Mouse (Mus musculus) limb, embryonic 10.5 days (tissue): ENCODE results near the gene Shc2. TPM values are rescaled to one million over a fixed set of nuclear protein-coding genes. Genes with fewer than 3 reads are reported as not detected.

Experiments used
- DNase-seq: peaks from one replicate; pipeline ENCODE4 v3.0.0-alpha.2; 2017; ENCODE audit warnings: low spot score
- H3K27ac ChIP-seq: fragments of 300-500 bp; sonication (generic); 2 replicates; pipeline ENCODE4 v1.5.1; 2016; ENCODE audit warnings: mild to moderate bottlenecking
- H3K27me3 ChIP-seq: fragments of 300-500 bp; sonication (generic); 2 replicates; pipeline ENCODE4 v1.6.1; 2016; ENCODE audit warnings: low read depth, mild to moderate bottlenecking; ENCODE audit not compliant: poor library complexity, severe bottlenecking
- H3K36me3 ChIP-seq: fragments of 300-500 bp; sonication (generic); 2 replicates; pipeline ENCODE4 v1.6.1; 2016; ENCODE audit warnings: mild to moderate bottlenecking, moderate library complexity
- H3K4me1 ChIP-seq: fragments of 300-500 bp; sonication (generic); 2 replicates; pipeline ENCODE4 v1.6.1; 2016
- H3K4me3 ChIP-seq: fragments of 300-500 bp; sonication (generic); 2 replicates; pipeline ENCODE4 v1.5.1; 2016; ENCODE audit warnings: mild to moderate bottlenecking, moderate library complexity
- H3K9me3 ChIP-seq: fragments of 300-500 bp; sonication (generic); replicated peaks from 2 replicates; pipeline ENCODE4 v1.6.1; 2016; ENCODE audit warnings: mild to moderate bottlenecking
- WGBS: fragments of 180-500 bp; shearing (Covaris S2); methylation state at CpG from one replicate; pipeline ENCODE4 v1.1.7; 2016; 5-methylcytosine and 5-hydroxymethylcytosine counted together
- polyA plus RNA-seq: library from polyadenylated mRNA; unstranded; fragments of >200 nt; fragmentation: Nextera tagmentation; extraction: Ambion mirVana; gene quantifications from 2 replicates; pipeline ENCODE4 v1.2.1, GENCODE M21; 2016

Gene Shc2
- polyA plus RNA-seq, 1 experiment from 2014 or later, result 7.8 TPM

DNA sequence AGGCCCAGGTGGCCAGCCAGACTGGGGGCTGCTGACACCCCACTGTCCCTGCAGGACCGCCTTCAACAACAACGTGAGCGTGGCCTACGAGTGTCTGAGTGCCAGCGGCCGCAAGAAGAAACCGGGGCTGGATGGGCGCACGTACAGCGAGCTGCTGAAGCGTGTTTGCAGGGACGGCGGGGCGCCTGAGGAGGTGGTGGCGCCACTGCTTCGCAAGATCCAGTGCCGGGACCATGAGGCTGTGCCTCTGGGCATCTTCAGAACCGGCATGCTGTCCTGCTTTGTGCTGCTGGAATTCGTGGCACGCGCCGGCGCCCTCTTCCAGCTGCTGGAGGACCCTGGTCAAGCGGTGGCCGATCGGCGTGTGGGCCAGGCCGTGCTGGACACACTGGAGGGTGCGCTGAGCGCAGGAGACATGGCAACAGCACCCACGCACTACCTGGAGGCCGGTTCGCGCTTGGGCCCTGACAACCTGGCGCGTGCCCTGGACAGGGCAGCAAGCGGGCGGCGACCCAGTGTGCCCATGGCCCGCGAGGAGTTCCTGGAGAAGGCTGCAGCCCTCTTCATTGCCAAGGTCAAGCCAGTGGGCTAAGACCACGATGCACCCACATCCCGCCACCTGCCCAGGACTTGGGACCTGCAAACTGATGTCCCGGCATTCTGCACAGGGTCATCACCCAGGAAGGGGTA, 37.8 kb upstream of the Shc2 start:
- DNase-seq, result no peak
- 52% methylated on average over 44 of the region's 44 CpGs for WGBS
- Histone ChIP-seq H3K4me3 (no peak overlapping the region), H3K36me3 (peaks cover 43% of the 10 kb centered on the region), H3K4me1 (peaks cover 22% of the 10 kb centered on the region), H3K9me3 (no peaks in the 10 kb centered on the region), H3K27ac (no peak overlapping the region), H3K27me3 (no peaks in the 10 kb centered on the region)

DNA sequence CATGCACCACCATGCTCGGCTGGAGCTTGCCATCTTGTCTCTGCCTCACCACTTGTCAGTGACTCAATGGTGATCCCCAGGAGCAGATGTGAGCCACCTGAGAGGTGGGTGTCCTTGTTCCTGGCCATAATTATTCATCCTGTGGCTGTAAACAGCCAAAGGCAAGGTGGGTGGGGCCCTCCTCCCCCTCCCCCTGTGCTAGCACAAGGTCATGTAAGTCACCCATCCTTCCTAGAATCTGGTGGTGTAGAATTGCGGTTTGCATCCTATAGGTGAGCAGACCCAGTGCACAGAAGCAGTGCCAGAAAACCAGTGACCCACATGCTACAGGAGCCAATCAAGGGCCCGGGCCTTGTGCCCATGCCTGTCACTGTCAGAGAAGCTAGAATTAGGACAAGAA, 35.3 kb upstream of the Shc2 start:
- Histone ChIP-seq H3K4me1 (peaks cover 27% of the 10 kb centered on the region), H3K27me3 (no peaks in the 10 kb centered on the region), H3K36me3 (peaks cover 43% of the 10 kb centered on the region), H3K4me3 (no peak overlapping the region), H3K27ac (no peak overlapping the region), H3K9me3 (no peaks in the 10 kb centered on the region)
- 96% methylated on average over 3 of the region's 3 CpGs for WGBS
- DNase-seq, result no peak

DNA sequence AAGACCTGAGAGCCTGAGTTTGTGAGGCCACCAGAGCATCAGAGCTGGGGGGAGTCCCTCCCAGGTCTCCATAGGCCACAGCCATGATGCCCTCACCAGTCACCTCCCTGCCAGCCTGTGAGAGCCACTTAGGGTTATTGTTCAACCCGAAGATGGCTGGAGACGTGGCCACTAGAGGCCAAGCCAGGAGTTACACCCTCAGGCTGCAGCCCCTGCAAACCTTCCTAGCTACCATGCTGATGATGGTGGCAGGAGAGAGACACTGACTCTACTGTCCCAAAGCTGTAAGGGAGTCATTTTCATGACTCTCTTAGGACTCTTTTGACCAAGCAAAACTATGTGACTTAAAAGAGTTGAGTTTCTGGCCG, 34.4 kb upstream of the Shc2 start:
- 74% methylated on average over 3 of the region's 3 CpGs for WGBS
- H3K36me3 ChIP-seq, result peaks cover 43% of the 10 kb centered on the region
- H3K9me3 ChIP-seq, result no peaks in the 10 kb centered on the region
- peaks cover 27% of the 10 kb centered on the region for H3K4me1 ChIP-seq
- no peak for DNase-seq
- no peaks in the 10 kb centered on the region for H3K27me3 ChIP-seq
- peak overlapping the region; percentile 18; the same call in 1 of the 2 replicates for H3K4me3 ChIP-seq
- peak overlapping the region; percentile 54; the same call in 1 of the 2 replicates for H3K27ac ChIP-seq

DNA sequence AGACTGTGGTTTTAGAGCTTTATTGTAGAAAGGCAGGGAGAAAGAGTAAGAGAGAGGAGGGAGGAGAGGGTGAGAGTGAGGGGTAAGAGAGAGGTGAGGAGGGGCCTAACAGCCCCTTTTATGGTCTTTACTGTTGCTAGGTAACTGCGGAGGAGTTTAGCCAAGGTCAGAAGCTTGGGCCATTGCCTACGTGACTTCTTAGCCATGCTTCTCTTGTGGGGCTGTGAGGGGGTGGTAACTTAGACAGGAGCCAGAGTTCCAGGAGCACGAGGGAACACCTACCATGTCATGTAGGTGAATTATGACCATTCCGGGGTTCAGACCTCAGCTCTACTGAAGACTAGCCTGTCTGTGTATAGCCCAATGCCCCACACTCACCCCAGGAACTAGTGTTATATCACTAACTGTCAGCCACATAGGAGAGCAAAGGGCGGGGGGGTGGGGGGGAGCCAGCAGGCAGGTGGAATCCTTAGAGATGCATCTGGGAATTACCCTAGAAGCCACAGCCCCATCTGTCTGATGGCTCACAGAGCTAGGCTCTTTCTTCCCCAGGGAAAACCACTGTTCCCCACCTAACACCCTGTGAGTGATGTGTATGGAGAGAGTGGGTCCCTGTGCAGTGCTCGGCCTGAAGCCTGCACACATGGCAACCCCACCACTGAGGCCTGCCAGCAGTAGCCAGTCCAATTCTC, 33.8 kb upstream of the Shc2 start:
- Histone ChIP-seq H3K4me1 (peaks cover 27% of the 10 kb centered on the region), H3K36me3 (peaks cover 43% of the 10 kb centered on the region), H3K27me3 (no peaks in the 10 kb centered on the region), H3K9me3 (no peaks in the 10 kb centered on the region), H3K27ac (peak overlapping the region; percentile 96; the same call in 1 of the 2 replicates), H3K4me3 (peak overlapping the region; percentile 78; the same call in 1 of the 2 replicates)
- DNase-seq, result no peak
- WGBS, result 51% methylated on average over 6 of the region's 6 CpGs

DNA sequence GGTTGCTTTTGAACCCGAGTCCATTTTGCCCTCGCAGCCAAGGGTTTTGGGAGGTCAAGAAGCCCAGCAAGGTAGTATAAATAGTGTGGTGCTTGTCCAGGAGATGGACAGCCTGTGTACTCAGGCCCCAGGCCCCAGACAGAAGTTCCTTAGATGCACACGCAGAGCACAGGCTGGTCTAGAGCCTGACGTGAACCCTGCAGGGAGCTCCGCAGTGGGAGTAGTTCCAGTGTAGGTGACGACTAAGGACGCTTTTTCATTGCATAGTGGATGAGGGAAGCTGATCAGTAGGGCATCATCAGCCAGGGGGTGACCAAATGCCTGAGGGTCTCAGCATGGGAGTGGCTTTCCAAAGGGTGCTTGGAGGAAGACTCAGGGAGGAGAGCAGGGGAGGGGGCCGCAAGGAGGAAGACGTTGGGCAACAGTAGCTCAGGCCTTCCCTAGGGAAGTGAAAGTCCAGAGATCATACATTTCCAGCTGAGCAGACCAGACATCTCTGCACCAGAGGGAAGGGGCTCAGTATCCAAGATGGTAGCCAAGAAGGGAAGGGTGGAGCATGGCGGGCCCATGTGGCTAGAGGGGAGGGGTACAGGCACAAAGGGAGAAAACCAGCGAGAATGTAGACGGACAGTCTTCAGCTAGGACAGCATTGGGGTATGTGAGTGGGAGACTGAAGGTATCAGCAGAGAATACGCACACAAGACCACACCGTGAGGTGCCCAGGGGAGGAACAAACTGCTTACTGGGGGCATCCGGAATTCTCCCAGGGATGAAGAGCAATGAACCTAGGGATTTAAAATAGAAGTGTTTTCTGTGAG, 32.6 kb upstream of the Shc2 start:
- no peak for DNase-seq
- H3K36me3 ChIP-seq, result peaks cover 33% of the 10 kb centered on the region
- H3K4me1 ChIP-seq, result peaks cover 23% of the 10 kb centered on the region
- no peaks in the 10 kb centered on the region for H3K27me3 ChIP-seq
- H3K4me3 ChIP-seq, result peak overlapping the region; percentile 78
- H3K27ac ChIP-seq, result peak overlapping the region; percentile 96
- 35% methylated on average over 15 of the region's 15 CpGs for WGBS
- no peaks in the 10 kb centered on the region for H3K9me3 ChIP-seq

DNA sequence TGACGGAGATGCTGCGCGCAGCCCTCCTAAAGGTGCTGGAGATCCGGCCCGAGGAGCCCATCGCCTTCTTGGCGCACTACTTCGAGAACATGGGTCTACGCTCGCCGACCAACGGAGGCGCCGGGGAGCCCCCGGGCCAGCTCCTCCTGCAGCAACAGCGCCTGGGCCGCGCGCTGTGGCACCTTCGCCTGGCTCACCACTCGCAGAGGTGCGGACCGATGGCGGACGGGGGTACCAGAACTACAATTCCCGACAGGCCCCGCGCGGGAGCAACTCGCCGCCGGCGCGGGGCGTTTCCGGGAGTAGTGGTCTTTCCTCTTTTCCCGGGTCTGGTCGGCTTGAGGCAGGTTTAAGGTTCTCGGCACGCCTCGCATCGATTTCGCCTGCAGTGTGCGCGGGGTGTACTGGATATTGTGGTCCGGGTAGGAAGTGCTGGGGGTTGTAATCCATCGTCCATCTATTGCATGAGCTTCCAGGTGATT, 31.9 kb upstream of the Shc2 start:
- Histone ChIP-seq H3K4me3 (peak overlapping the region; percentile 78), H3K27ac (peak overlapping the region; percentile 96), H3K4me1 (peaks cover 24% of the 10 kb centered on the region), H3K27me3 (no peaks in the 10 kb centered on the region), H3K9me3 (no peaks in the 10 kb centered on the region), H3K36me3 (peaks cover 28% of the 10 kb centered on the region)
- DNase-seq, result peak; percentile 93
- WGBS, result under 1% methylated on average over 47 of the region's 47 CpGs

DNA sequence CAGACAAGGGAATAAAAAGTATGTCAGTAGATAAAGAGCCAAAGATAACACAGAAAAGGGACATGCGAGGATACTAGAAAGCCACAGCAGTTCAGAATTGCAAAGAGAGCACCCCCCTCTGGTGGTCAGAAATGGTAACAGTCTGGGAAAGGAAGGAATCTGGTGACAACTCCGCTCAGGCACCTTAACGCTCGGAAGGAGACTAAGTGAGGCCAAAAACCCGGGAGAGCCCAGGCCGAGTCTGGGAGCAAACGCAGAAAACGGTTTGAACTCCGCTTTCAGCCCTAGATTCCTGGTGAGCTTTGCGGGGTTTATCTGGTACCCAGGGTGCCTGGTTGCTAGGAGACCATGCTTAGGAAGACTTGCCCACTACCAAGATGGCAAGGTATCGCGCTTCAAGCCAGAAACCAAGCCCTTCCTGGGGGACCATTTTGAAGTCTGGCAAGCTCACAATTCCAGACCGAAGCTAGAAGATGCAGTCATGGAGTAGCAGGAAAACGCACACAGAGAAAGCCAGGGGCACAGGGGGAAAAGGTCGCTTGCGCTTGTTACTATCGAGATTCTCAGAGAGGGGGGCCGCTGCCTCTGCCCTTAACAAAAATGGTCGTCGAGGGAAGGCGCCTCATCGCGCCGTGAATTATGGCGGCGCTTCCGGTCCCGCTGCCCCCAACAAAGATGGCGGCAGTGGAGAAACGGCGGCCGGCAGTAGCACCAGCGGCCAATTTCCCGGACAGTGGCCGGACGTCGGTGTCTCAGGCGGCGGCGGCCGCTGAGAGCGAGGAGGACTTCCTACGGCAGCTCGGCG, 31.3 kb upstream of the Shc2 start, which contains the start of gene Tpgs1:
Tpgs1 (plus strand) TSS at position 599 of the 805 bp plus-strand sequence.
- WGBS, result under 1% methylated on average over 45 of the region's 45 CpGs
- H3K36me3 ChIP-seq, result peaks cover 21% of the 10 kb centered on the region
- H3K4me3 ChIP-seq, result peak within 1 kb of the TSS; percentile 78
- peaks cover 31% of the 10 kb centered on the region for H3K4me1 ChIP-seq
- H3K27ac ChIP-seq, result peak within 1 kb of the TSS; percentile 96
- DNase-seq, result peak; percentile 91
- H3K9me3 ChIP-seq, result no peaks in the 10 kb centered on the region
- H3K27me3 ChIP-seq, result no peaks in the 10 kb centered on the region

DNA sequence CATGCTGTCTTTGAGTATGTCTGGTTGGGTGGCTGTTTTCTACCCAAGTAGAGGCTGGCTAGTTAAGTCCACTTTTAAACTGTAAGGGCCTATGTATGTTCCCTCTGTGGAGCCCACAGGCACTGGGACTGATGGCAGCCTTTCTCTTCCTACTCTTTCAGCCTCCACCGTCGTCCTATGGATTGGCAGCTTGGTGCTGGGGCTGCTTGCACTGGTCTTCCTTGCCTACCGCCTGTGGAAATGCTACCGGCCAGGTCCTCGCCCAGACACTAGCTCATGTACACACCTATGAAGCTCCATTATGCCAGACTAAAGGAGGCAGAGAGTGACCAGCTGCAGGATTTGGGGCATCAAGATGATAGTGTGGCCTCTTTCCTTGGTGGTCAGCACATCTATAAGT, 30.4 kb upstream of the Shc2 start:
- peaks cover 38% of the 10 kb centered on the region for H3K4me1 ChIP-seq
- DNase-seq, result no peak
- H3K27me3 ChIP-seq, result no peaks in the 10 kb centered on the region
- no peak overlapping the region for H3K4me3 ChIP-seq
- no peak overlapping the region for H3K27ac ChIP-seq
- 81% methylated on average over 5 of the region's 5 CpGs for WGBS
- H3K36me3 ChIP-seq, result peaks cover 13% of the 10 kb centered on the region
- no peaks in the 10 kb centered on the region for H3K9me3 ChIP-seq

DNA sequence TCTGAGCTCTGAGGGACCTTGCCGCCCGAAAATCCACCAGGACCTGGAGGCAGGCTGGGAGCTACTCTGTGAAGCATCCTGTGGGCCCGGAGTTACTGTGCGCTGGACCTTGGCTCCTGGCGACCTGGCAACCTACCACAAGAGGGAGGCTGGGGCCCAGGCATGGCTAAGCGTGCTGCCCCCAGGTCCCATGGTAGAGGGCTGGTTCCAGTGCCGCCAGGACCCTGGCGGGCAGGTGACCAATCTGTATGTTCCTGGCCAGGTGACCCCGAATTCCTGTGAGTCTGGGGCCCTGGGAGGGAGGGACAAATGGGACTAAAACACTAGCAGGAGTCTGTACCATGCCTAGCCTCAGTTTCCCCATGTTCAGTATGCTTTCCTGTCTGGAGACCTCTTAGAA, 28.8 kb upstream of the Shc2 start:
- WGBS, result 65% methylated on average over 9 of the region's 9 CpGs

DNA sequence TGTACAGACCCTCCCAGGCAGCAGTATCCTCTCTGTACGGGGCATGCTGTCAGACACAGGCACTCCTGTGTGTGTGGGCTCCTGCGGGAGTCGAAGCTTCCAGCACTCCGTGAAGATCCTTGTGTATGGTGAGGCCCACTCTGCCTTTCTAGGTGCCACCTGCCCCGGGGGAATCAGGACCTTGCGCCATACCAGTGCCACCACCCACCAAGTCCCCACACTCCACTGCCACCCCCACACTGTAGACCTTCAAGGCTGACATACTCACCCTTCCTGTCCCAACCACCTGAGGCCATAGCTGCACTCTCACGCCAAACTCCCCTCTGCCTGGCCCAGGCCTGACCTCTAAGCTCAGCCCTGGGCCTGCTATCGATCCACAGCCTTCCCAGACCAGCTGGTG, 27.3 kb upstream of the Shc2 start:
- H3K27ac ChIP-seq, result no peak overlapping the region
- no peak overlapping the region for H3K4me3 ChIP-seq
- no peaks in the 10 kb centered on the region for H3K36me3 ChIP-seq
- H3K27me3 ChIP-seq, result no peaks in the 10 kb centered on the region
- peaks cover 28% of the 10 kb centered on the region for H3K4me1 ChIP-seq
- whole genome bisulfite sequencing, result 88% methylated on average over 8 of the region's 8 CpGs
- no peaks in the 10 kb centered on the region for H3K9me3 ChIP-seq
- DNase-seq, result no peak

More for the DNA sequence above, 28.8 kb upstream of the Shc2 start:
- Histone ChIP-seq H3K36me3 (no peaks in the 10 kb centered on the region), H3K4me3 (no peak overlapping the region), H3K27me3 (no peaks in the 10 kb centered on the region), H3K27ac (no peak overlapping the region), H3K4me1 (peaks cover 41% of the 10 kb centered on the region), H3K9me3 (no peaks in the 10 kb centered on the region)
- no peak for DNase-seq

DNA sequence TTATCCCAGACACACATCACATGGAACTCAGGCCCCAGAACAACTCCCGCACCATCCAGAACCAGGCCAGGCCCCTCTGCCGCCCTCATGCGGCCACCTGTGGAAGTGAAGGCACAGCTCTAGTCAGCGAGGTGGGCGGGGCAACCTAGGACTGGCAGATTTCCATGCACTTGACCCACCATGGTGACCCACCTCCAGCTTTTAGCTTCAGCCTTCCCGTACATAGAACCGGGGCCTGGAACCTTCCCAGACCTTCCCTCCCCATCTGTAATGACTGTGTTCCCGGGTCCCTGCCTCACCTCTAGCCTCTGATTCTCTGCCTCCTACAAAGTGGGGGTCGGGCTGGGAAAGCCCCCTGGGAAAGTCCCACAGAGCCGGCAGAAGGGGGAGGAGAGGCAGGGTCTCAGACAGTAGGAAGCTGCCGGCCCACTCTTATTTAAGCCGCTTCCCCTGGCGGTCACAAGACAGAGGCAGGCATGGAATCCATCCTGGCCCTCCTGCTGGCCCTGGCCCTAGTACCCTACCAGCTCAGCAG, 26.5 kb upstream of the Shc2 start, which contains the start of gene Madcam1:
Madcam1 (plus strand) TSS at position 429 of the 535 bp plus-strand sequence.
- no peaks in the 10 kb centered on the region for H3K27me3 ChIP-seq
- peak within 1 kb of the TSS; percentile 37 for H3K27ac ChIP-seq
- H3K4me3 ChIP-seq, result no peak within 1 kb of the TSS
- no peaks in the 10 kb centered on the region for H3K36me3 ChIP-seq
- WGBS, result 12% methylated on average over 13 of the region's 13 CpGs
- H3K4me1 ChIP-seq, result peaks cover 27% of the 10 kb centered on the region
- H3K9me3 ChIP-seq, result no peaks in the 10 kb centered on the region
- DNase-seq, result peak; percentile 94

DNA sequence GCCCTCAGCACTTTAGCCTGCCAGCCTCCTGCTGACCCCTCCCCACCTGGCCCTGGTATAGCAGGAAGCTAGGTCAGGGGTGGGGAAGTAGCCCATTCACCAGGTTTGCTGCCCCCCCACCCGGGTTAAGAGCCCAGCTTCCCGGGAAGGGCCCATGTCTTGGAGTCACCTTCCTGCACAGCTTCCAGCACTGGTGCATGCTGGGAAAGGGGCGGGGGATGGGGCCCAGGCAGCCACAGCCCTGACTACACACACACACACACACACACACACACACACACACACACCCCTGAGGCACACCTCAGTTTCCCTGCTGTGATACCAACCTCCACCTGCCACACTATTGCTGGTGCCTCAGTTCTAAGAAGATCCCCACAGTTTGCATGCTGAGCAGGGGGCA, 24.1 kb upstream of the Shc2 start:
- no peaks in the 10 kb centered on the region for H3K27me3 ChIP-seq
- no peak overlapping the region for H3K4me3 ChIP-seq
- H3K9me3 ChIP-seq, result no peaks in the 10 kb centered on the region
- H3K36me3 ChIP-seq, result no peaks in the 10 kb centered on the region
- no peak for DNase-seq
- 67% methylated on average over 3 of the region's 3 CpGs for WGBS
- peaks cover 31% of the 10 kb centered on the region for H3K4me1 ChIP-seq
- H3K27ac ChIP-seq, result peak overlapping the region; percentile 64
